10 mouse cellular contexts compared by ENCODE assay signal in the genomic region with DNA sequence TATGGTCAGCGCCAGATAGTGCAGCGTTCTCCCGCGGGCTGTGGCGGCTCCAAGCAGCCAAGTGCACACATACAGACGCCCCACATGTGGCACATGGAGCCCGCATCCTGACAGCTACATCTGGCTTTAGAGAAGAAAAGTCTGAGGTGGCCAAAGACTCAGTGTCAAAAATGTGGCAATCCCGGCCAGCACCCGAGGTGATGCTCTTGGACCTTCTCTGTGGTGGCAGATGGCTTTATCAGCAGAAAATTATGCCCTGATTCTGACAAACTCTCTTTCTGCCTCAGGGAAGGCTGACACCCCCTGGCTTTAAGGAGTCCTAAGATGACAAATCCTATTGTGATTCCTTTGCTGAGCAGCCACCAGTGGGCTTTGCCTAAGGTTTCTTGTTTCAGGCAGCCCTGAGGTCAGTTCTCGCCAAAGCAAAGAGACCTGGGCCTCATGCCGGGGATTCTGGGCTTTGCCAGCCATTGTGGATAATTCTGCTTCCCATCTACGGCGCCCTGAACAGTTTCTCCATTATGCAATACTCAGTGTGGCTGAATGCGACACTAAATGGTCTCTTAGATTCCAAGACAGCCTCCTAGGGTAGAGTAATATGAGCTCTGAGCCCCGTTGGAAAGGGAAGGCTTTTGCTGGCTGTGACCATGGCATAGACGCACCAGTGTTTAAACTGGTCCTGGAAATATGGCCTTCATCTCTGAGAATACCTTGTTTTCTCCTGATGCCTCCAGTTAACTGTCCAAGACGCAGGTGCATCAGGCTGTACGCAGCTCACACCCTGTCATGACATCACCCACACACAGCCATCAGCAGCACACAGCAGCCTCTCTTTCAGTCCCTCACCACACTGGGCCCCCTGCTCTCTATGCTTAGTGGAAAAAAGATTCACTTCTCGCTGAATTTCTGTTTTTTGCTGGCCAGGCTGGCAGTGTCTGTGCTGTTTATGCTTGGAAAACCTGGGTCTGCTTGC.
DNase-seq lines count a peak whose midpoint lies in the region; TF ChIP-seq lines count a peak whose summit lies in the region.
"Had no signal": no experiment of that assay in that cellular context is flagged by ENCODE, and none has a peak within 500 bp of the region (broad histone marks: within the 10 kb centered on the region; RNA-seq: fewer than 3 reads in every experiment).

No protein-coding gene starts in this region.

- H3K27ac ChIP-seq in heart, adult 2 months: no peak overlapping the region
- H3K27ac ChIP-seq: liver, embryonic 13.5 days had no signal

- no peak overlapping the region for H3K9ac ChIP-seq in heart, adult 2 months (ENCODE audit: low read depth, low read length)
- H3K9ac ChIP-seq: liver, embryonic 13.5 days had no signal

- H3K79me2 ChIP-seq in heart, adult 2 months (replicated peaks; ENCODE audit: control insufficient read depth, insufficient read depth, low read length): no peaks in the 10 kb centered on the region

- no peaks in the 10 kb centered on the region for H3K27me3 ChIP-seq in heart, adult 2 months (ENCODE audit: control insufficient read depth, insufficient read depth, low read length)
- H3K27me3 ChIP-seq: liver, embryonic 13.5 days had no signal

- TF ChIP-seq CTCF in heart, adult 2 months (IDR thresholded peaks at IDR 0.05): no peak

- DNase-seq in heart, adult 2 months: peak; percentile 42 to 58
- DNase-seq in heart, adult 8-10 months (ENCODE audit: low spot score): no peak
- DNase-seq in right cerebral cortex, adult 2 months (ENCODE audit: low spot score in 2 of 2): peak; percentile 6 to 8
- no peak for DNase-seq in right cerebral cortex, postnatal 4 days
- peak; percentile 30 to 49 for DNase-seq in heart, postnatal 14 days
- no peak for DNase-seq in spleen, adult 12 weeks (ENCODE audit: low spot score)
- DNase-seq in adipocyte (ENCODE audit: low spot score): no peak
- DNase-seq in left cerebral cortex, postnatal 36 days (ENCODE audit: low spot score in 2 of 2): no peak
- DNase-seq: kidney, postnatal 10 days; liver, embryonic 13.5 days had no signal

- WGBS in heart, adult 2 months: 77% methylated on average over 19 of the region's 19 CpGs

- intact Hi-C loops in heart, adult 2 months (cut with DNase I): no loop called here
- intact Hi-C loops in heart, postnatal 14 days (cut with DNase I): no loop called here
- intact Hi-C loops in left cerebral cortex, postnatal 36 days (cut with DNase I): no loop called here

- TF ChIP-seq POLR2A in heart, adult 2 months (IDR thresholded peaks at IDR 0.05; ENCODE audit: insufficient read depth, low read depth, low read length): no peak

- TF ChIP-seq EP300 in heart, adult 2 months (IDR thresholded peaks at IDR 0.05; ENCODE audit: insufficient read depth, low read depth, low read length): no peak

- H3K4me3 ChIP-seq in heart, adult 2 months: no peak overlapping the region
- H3K4me3 ChIP-seq: liver, embryonic 13.5 days had no signal

- peaks cover 5% of the 10 kb centered on the region; the same call in 1 of the 2 replicates for H3K36me3 ChIP-seq in heart, adult 2 months (ENCODE audit: control insufficient read depth, insufficient read depth, low read length)
- H3K36me3 ChIP-seq: liver, embryonic 13.5 days had no signal

- peaks cover 1% of the 10 kb centered on the region for H3K4me1 ChIP-seq in heart, adult 2 months (ENCODE audit: control insufficient read depth, insufficient read depth, low read length)
- H3K4me1 ChIP-seq: liver, embryonic 13.5 days had no signal

Comparison
In these comparisons a context has a peak if more than half of its experiments do, and no peak if none do; other contexts are left out.
1. DNase-seq: peak in heart, adult 2 months (2 of 2), right cerebral cortex, adult 2 months (2 of 2) and heart, postnatal 14 days (2 of 2); none in heart, adult 8-10 months (single experiment), right cerebral cortex, postnatal 4 days (single experiment), spleen, adult 12 weeks (single experiment), adipocyte (single experiment) and left cerebral cortex, postnatal 36 days (0 of 2).